Mouse (Mus musculus) ES-E14 (cell line): ENCODE results near the gene C4bp.

Experiments used
- CHD2 ChIP-seq: IDR thresholded peaks from 2 replicates; pipeline ENCODE4 v1.6.1; 2014; ENCODE audit warnings: mild to moderate bottlenecking, low read depth, low read length, inconsistent platforms
- HCFC1 ChIP-seq: IDR thresholded peaks from 2 replicates; pipeline ENCODE4 v1.6.1; 2012; ENCODE audit warnings: low read length, inconsistent platforms, borderline replicate concordance; ENCODE audit not compliant: insufficient read depth
- MAFK ChIP-seq: IDR thresholded peaks from 2 replicates; pipeline ENCODE4 v1.6.1; 2014; ENCODE audit warnings: mild to moderate bottlenecking, low read depth, low read length, inconsistent platforms; ENCODE audit not compliant: insufficient read depth
- ZC3H11A ChIP-seq: IDR thresholded peaks from 2 replicates; pipeline ENCODE4 v1.6.1; 2012; ENCODE audit warnings: low read depth, mild to moderate bottlenecking, inconsistent platforms, low read length, borderline replicate concordance
- ZNF384 ChIP-seq: IDR thresholded peaks from 2 replicates; pipeline ENCODE4 v1.6.1; 2012; ENCODE audit warnings: low read depth, low read length, inconsistent platforms

DNA sequence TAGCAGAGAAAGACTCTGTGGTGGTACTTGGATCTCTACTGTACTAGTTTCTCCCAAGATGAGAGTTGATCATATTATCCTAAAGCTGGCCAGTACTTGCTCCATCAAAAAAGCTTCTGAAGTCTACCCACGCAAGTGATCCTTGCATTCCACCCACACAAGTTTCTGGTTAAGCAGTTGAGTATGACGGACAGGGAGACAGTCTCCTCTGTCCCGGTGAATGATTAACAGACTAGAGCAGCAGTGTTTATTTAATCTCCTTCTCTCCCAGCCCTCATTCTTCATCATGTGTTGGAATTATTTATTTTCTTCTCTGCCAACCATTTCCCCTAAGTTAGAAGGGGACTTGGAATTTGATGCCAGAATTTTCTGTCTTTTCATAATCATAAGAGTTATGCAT, at the start of gene C4bp:
- no peak for TF ChIP-seq MAFK
- no peak for TF ChIP-seq ZC3H11A
- TF ChIP-seq HCFC1 = no peak
- no peak for TF ChIP-seq CHD2
- TF ChIP-seq ZNF384 = no peak
